Mouse (Mus musculus): ENCODE results near the gene Nr5a2. TPM values are rescaled to one million over a fixed set of nuclear protein-coding genes. Genes with fewer than 3 reads are reported as not detected.

Nr5a2 gene
- polyA plus RNA-seq, 1 experiment from 2014 or later: 0.43 TPM

DNA sequence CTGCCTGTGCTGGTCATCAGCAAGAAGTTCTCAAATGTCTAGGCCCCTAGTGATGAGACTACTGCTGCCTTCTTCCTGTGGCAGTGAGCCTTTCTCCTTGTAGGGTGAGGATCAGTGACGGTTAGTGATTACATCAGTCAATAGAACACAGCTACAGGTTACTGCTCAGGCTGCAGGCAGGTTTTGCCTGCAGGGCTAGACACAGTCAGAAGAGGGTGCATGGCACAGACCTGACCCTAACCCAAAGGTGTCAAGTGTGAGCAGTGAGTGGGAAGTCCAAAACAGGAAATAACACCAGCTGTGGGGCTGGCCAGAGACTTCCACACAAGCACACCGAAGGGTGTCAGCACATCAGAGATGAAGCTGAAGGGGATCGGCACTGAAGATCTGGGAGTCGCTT is 101.5 kb downstream of the Nr5a2 start:
- Histone ChIP-seq H3K4me1 (0 out of 2 replicates have a peak, but pooled peaks cover 4% of the 10 kb centered on the region), H3K27ac (no peak overlapping the region), H3K27me3 (no peaks in the 10 kb centered on the region), H3K9me3 (replicated peaks) (no peaks in the 10 kb centered on the region), H3K9ac (no peak overlapping the region), H3K4me2 (replicated peaks) (no peak overlapping the region), H3K36me3 (no peaks in the 10 kb centered on the region), H3K4me3 (no peak overlapping the region)
- 75% methylated on average over 4 of the region's 4 CpGs for WGBS
- ATAC-seq (ENCODE audit: low FRiP score): no peak

DNA sequence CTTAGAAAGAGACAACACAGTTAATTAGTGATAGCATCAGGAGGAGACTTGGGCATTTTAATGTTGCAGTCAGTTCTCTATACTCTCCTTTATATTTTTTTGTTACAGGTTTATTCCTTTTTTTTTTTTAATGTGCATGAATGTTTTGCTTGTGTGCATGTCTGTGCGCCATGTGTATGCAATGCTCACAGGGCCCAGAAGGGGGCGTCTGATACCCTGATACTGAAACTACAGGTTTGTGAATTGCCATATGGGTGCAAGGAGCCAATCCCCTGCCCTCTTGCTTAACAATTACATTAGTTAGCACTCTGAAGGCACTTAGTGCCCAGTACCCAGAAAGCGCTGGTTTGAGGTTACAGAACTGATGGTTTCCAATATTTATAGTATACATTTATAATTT is 104.1 kb downstream of the Nr5a2 start:
- no peak overlapping the region for H3K9ac ChIP-seq
- no peak overlapping the region for H3K27ac ChIP-seq
- no peaks in the 10 kb centered on the region for H3K27me3 ChIP-seq
- 0 out of 2 replicates have a peak, but pooled peaks cover 4% of the 10 kb centered on the region for H3K4me1 ChIP-seq
- H3K36me3 ChIP-seq: no peaks in the 10 kb centered on the region
- no peak overlapping the region for H3K4me3 ChIP-seq
- no peaks in the 10 kb centered on the region for H3K9me3 ChIP-seq (replicated peaks)
- 88% methylated on average over 3 of the region's 3 CpGs for WGBS
- no peak for ATAC-seq (ENCODE audit: low FRiP score)
- no peak overlapping the region for H3K4me2 ChIP-seq (replicated peaks)

DNA sequence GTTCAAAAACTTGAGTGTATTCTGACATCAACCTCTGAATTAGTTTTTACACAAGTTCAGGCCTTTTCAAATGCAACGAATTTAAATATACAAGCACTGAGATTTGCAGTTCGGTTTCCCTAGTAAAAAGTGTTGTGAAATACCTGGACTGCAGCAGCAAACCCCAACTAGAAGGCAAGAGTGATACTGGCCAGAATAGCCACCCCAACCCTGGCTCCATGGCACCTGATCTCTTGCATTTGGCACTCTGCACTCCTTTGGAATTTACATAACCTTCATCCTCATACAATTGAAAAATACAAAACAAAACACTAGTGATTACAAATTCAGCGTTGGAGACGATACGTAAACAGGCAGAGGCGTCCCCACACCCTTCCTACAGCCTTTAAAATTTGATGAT is 111.5 kb downstream of the Nr5a2 start:
- no peaks in the 10 kb centered on the region for H3K9me3 ChIP-seq (replicated peaks)
- H3K4me2 ChIP-seq (replicated peaks): no peak overlapping the region
- no peak overlapping the region for H3K4me3 ChIP-seq
- 78% methylated on average over 6 of the region's 6 CpGs for WGBS
- H3K27ac ChIP-seq: no peak overlapping the region
- no peak for ATAC-seq (ENCODE audit: low FRiP score)
- H3K9ac ChIP-seq: no peak overlapping the region
- H3K36me3 ChIP-seq: no peaks in the 10 kb centered on the region
- no peaks in the 10 kb centered on the region for H3K4me1 ChIP-seq
- H3K27me3 ChIP-seq: no peaks in the 10 kb centered on the region

DNA sequence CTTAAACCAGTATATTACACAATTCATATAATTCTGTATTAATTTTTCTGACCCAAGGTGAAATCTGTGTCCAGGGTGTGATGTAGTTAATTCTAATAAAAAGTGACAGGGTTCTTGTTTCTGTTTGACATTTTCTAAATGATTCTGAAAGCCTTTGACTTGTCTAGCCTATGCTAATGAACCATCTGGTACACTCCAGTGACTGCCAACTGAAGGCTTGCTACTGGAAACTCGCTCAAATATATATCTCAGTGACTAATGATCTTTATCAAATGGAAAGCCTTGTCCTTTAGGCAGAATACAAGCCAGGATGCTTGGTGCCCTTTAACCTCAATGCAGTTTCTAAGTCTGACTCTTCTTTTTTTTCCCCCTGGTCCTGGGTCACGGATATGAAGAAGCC is 114.2 kb downstream of the Nr5a2 start:
- no peaks in the 10 kb centered on the region for H3K9me3 ChIP-seq (replicated peaks)
- 42% methylated on average over 2 of the region's 2 CpGs for WGBS

GRCm38 (mm10) chr1:136845341-136845740 is 114.9 kb downstream of the Nr5a2 start:
- H3K4me1 ChIP-seq: no peaks in the 10 kb centered on the region
- no peaks in the 10 kb centered on the region for H3K27me3 ChIP-seq
- no peak overlapping the region for H3K4me2 ChIP-seq (replicated peaks)
- no peak for ATAC-seq (ENCODE audit: low FRiP score)
- H3K36me3 ChIP-seq: no peaks in the 10 kb centered on the region
- no peak overlapping the region for H3K4me3 ChIP-seq
- H3K27ac ChIP-seq: no peak overlapping the region
- no peak overlapping the region for H3K9ac ChIP-seq
- 86% methylated on average over 9 of the region's 9 CpGs for WGBS
- H3K9me3 ChIP-seq (replicated peaks): no peaks in the 10 kb centered on the region

More for the DNA sequence above, 114.2 kb downstream of the Nr5a2 start:
- ATAC-seq (ENCODE audit: low FRiP score): peak; percentile 50; the same call in 1 of the 2 replicates
- Histone ChIP-seq H3K27me3 (no peaks in the 10 kb centered on the region), H3K4me1 (no peaks in the 10 kb centered on the region), H3K36me3 (no peaks in the 10 kb centered on the region), H3K9ac (no peak overlapping the region), H3K4me3 (no peak overlapping the region), H3K27ac (no peak overlapping the region), H3K4me2 (replicated peaks) (no peak overlapping the region)

GRCm38 (mm10) chr1:136840512-136840911 is 119.7 kb downstream of the Nr5a2 start:
- 73% methylated on average over 7 of the region's 7 CpGs for WGBS
- Histone ChIP-seq H3K4me3 (no peak overlapping the region), H3K27ac (no peak overlapping the region), H3K4me2 (replicated peaks) (no peak overlapping the region), H3K9me3 (replicated peaks) (no peaks in the 10 kb centered on the region), H3K36me3 (no peaks in the 10 kb centered on the region), H3K27me3 (no peaks in the 10 kb centered on the region), H3K9ac (no peak overlapping the region), H3K4me1 (no peaks in the 10 kb centered on the region)
- no peak for ATAC-seq (ENCODE audit: low FRiP score)

DNA sequence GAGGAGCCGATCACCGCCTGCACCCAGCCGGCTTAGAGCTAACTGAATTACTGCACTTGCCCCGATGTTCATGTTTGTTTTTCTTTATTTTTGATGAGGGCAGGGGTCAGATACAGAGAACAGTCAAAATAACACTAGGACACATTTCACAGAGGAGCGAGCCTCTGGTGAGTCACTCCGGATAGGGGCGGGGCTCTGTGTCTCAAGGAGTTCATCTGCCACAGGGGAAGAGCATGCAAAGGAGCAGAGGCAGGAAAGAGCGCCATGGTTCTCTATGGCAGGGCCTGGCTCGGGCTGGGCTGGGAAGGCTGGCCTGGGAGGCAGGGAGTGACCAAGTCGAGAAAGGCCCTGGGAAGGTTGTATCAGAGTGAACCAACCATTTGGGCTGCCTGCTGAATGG is 121.0 kb downstream of the Nr5a2 start:
- Histone ChIP-seq H3K4me3 (no peak overlapping the region), H3K36me3 (no peaks in the 10 kb centered on the region), H3K9me3 (replicated peaks) (no peaks in the 10 kb centered on the region), H3K9ac (no peak overlapping the region), H3K4me2 (replicated peaks) (no peak overlapping the region), H3K4me1 (no peaks in the 10 kb centered on the region), H3K27ac (no peak overlapping the region), H3K27me3 (no peaks in the 10 kb centered on the region)
- WGBS: 67% methylated on average over 10 of the region's 10 CpGs
- no peak for ATAC-seq (ENCODE audit: low FRiP score)

GRCm38 (mm10) chr1:136832305-136833152 is 127.7 kb downstream of the Nr5a2 start:
- Histone ChIP-seq H3K4me1 (peaks cover 6% of the 10 kb centered on the region), H3K27me3 (no peaks in the 10 kb centered on the region), H3K4me2 (replicated peaks) (no peak overlapping the region), H3K9ac (no peak overlapping the region), H3K36me3 (no peaks in the 10 kb centered on the region), H3K9me3 (replicated peaks) (no peaks in the 10 kb centered on the region; the same call in 1 of the 2 replicates), H3K27ac (no peak overlapping the region), H3K4me3 (no peak overlapping the region)
- 0 out of 2 replicates have a peak, but pooled peaks have one; percentile 46 for ATAC-seq (ENCODE audit: low FRiP score)
- WGBS: 47% methylated on average over 12 of the region's 12 CpGs

- H3K27ac ChIP-seq: no peak overlapping the region
- no peak overlapping the region for H3K4me2 ChIP-seq (replicated peaks)
- no peak for ATAC-seq (ENCODE audit: low FRiP score)
- no peak overlapping the region for H3K4me3 ChIP-seq
- WGBS: 90% methylated on average over 6 of the region's 6 CpGs
- H3K9ac ChIP-seq: no peak overlapping the region
- no peaks in the 10 kb centered on the region for H3K36me3 ChIP-seq
- H3K4me1 ChIP-seq: peaks cover 6% of the 10 kb centered on the region
- no peaks in the 10 kb centered on the region for H3K27me3 ChIP-seq
- H3K9me3 ChIP-seq (replicated peaks): no peaks in the 10 kb centered on the region; the same call in 1 of the 2 replicates
These were observed 129.3 kb downstream of the Nr5a2 start for GRCm38 (mm10) chr1:136830992-136831391.

DNA sequence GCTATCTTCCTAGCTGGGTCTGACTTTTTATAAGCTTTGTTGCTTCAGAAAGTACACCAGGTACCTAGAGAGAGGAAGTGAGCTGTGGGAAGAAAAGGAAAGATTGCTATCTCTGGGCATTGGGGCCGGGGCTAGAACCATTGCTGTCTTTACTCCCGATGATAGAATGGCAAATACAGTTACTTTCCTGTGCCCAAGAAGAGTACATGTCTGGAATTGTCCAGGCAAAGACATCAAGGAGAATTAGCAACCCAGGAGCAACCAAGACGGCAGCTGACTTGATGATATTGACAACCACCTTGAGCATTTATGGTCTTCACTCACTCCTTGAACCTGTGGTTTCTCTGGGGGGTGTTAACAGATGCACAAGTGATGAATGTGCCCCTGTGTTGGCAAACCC is 130.3 kb downstream of the Nr5a2 start:
- Histone ChIP-seq H3K27me3 (no peaks in the 10 kb centered on the region), H3K9me3 (replicated peaks) (no peaks in the 10 kb centered on the region; the same call in 1 of the 2 replicates), H3K27ac (no peak overlapping the region), H3K4me3 (no peak overlapping the region), H3K4me2 (replicated peaks) (no peak overlapping the region), H3K36me3 (no peaks in the 10 kb centered on the region), H3K9ac (no peak overlapping the region), H3K4me1 (peaks cover 6% of the 10 kb centered on the region)
- WGBS: 91% methylated on average over 3 of the region's 3 CpGs
- no peak for ATAC-seq (ENCODE audit: low FRiP score)

GRCm38 (mm10) chr1:136823897-136824296 is 136.4 kb downstream of the Nr5a2 start:
- H3K27me3 ChIP-seq: no peaks in the 10 kb centered on the region
- H3K4me3 ChIP-seq: no peak overlapping the region
- H3K9me3 ChIP-seq (replicated peaks): no peaks in the 10 kb centered on the region; the same call in 1 of the 2 replicates
- H3K36me3 ChIP-seq: no peaks in the 10 kb centered on the region
- ATAC-seq (ENCODE audit: low FRiP score): no peak
- H3K4me1 ChIP-seq: no peaks in the 10 kb centered on the region
- H3K9ac ChIP-seq: no peak overlapping the region
- no peak overlapping the region for H3K27ac ChIP-seq
- no peak overlapping the region for H3K4me2 ChIP-seq (replicated peaks)
- WGBS: 76% methylated on average over 4 of the region's 4 CpGs

- Histone ChIP-seq H3K36me3 (no peaks in the 10 kb centered on the region), H3K4me2 (replicated peaks) (no peak overlapping the region), H3K27ac (no peak overlapping the region), H3K9me3 (replicated peaks) (no peaks in the 10 kb centered on the region), H3K27me3 (no peaks in the 10 kb centered on the region), H3K4me1 (no peaks in the 10 kb centered on the region), H3K9ac (no peak overlapping the region), H3K4me3 (no peak overlapping the region)
- no peak for ATAC-seq (ENCODE audit: low FRiP score)
- WGBS: 76% methylated on average over 6 of the region's 6 CpGs
These were observed 159.6 kb downstream of the Nr5a2 start for GRCm38 (mm10) chr1:136800625-136801024.

Data from hindbrain, embryonic 12.5 days (tissue).